Mouse (Mus musculus): ENCODE measurements around the gene Tfrc. TPM values are rescaled to one million over a fixed set of nuclear protein-coding genes. Genes with fewer than 3 reads are reported as not detected.
A peak's percentile ranks its signal among the peaks of the same experiment; 100 is the strongest.

Tfrc gene
- total RNA-seq (2022), result 10 to 100 TPM; 54.4 to 75.4 (median 58.0) TPM

- DNase-seq (ENCODE audit: low spot score in 2 of 2), result peak; percentile 93 to 94
Observed at GRCm38 (mm10) chr16:32608712-32609400, at the start of gene Tfrc. Gene Tfrc (plus strand): TSS chr16:32608920.

- DNase-seq (ENCODE audit: low spot score in 2 of 2), result no peak
Observed at GRCm38 (mm10) chr16:32559493-32559892, 49.2 kb upstream of the Tfrc start.

GRCm38 (mm10) chr16:32563056-32563793 lies 45.5 kb upstream of the Tfrc start:
- no peak for DNase-seq (ENCODE audit: low spot score in 2 of 2)

GRCm38 (mm10) chr16:32567282-32567681 lies 41.4 kb upstream of the Tfrc start:
- DNase-seq (ENCODE audit: low spot score in 2 of 2), result no peak

GRCm38 (mm10) chr16:32568401-32568800 lies 40.3 kb upstream of the Tfrc start:
- no peak for DNase-seq (ENCODE audit: low spot score in 2 of 2)

- no peak for DNase-seq (ENCODE audit: low spot score in 2 of 2)
Observed at GRCm38 (mm10) chr16:32570042-32570441, 38.7 kb upstream of the Tfrc start.

- no peak for DNase-seq (ENCODE audit: low spot score in 2 of 2)
Observed at GRCm38 (mm10) chr16:32572528-32572927, 36.2 kb upstream of the Tfrc start.

- no peak for DNase-seq (ENCODE audit: low spot score in 2 of 2)
Observed at GRCm38 (mm10) chr16:32586482-32586881, 22.2 kb upstream of the Tfrc start.

- no peak for DNase-seq (ENCODE audit: low spot score in 2 of 2)
Observed at GRCm38 (mm10) chr16:32588568-32588967, 20.2 kb upstream of the Tfrc start.

- no peak for DNase-seq (ENCODE audit: low spot score in 2 of 2)
Observed at GRCm38 (mm10) chr16:32591521-32591920, 17.2 kb upstream of the Tfrc start.

GRCm38 (mm10) chr16:32593283-32593805 lies 15.4 kb upstream of the Tfrc start:
- no peak for DNase-seq (ENCODE audit: low spot score in 2 of 2)

GRCm38 (mm10) chr16:32593916-32594315 lies 14.8 kb upstream of the Tfrc start:
- no peak for DNase-seq (ENCODE audit: low spot score in 2 of 2)

- DNase-seq (ENCODE audit: low spot score in 2 of 2), result no peak
Observed at GRCm38 (mm10) chr16:32594701-32595100, 14.0 kb upstream of the Tfrc start.

- DNase-seq (ENCODE audit: low spot score in 2 of 2), result no peak
Observed at GRCm38 (mm10) chr16:32595142-32595855, 13.4 kb upstream of the Tfrc start.

GRCm38 (mm10) chr16:32597909-32598381 lies 10.8 kb upstream of the Tfrc start:
- no peak for DNase-seq (ENCODE audit: low spot score in 2 of 2)

- DNase-seq (ENCODE audit: low spot score in 2 of 2), result no peak
Observed at GRCm38 (mm10) chr16:32599151-32599550, 9.6 kb upstream of the Tfrc start.

- DNase-seq (ENCODE audit: low spot score in 2 of 2), result no peak
Observed at GRCm38 (mm10) chr16:32602193-32602685, 6.5 kb upstream of the Tfrc start.

GRCm38 (mm10) chr16:32607562-32608343 lies 967 bp upstream of the Tfrc start:
- no peak for DNase-seq (ENCODE audit: low spot score in 2 of 2)

GRCm38 (mm10) chr16:32608344-32608711 lies 392 bp upstream of the Tfrc start:
- DNase-seq (ENCODE audit: low spot score in 2 of 2), result no peak

GRCm38 (mm10) chr16:32609401-32609779 lies 670 bp downstream of the Tfrc start:
- DNase-seq (ENCODE audit: low spot score in 2 of 2), result no peak
